Mouse (Mus musculus) inflammation-experienced regulatory T-cells, adult 6 months (primary cell): Measurements from ENCODE around the gene Dlgap4. TPM values are rescaled to one million over a fixed set of nuclear protein-coding genes. Genes with fewer than 3 reads are reported as not detected.

Experiments used
- ATAC-seq: one replicate; pipeline ENCODE4 v1.8.0; 2017
- polyA plus RNA-seq, 3 experiments: library from polyadenylated mRNA; unstranded; fragments of 100-300 nt; shearing (Covaris generic); gene quantifications; one replicate each; pipeline ENCODE4 v1.2.1; 2017

Gene Dlgap4
- polyA plus RNA-seq, 3 experiments from 2014 or later: 58.0 to 75.9 (median 74.7) TPM

- ATAC-seq: no peak
Observed at GRCm38 (mm10) chr2:156620874-156621273, 7.4 kb downstream of the Dlgap4 start.

GRCm38 (mm10) chr2:156621449-156621848, 7.9 kb downstream of the Dlgap4 start:
- no peak for ATAC-seq

DNA sequence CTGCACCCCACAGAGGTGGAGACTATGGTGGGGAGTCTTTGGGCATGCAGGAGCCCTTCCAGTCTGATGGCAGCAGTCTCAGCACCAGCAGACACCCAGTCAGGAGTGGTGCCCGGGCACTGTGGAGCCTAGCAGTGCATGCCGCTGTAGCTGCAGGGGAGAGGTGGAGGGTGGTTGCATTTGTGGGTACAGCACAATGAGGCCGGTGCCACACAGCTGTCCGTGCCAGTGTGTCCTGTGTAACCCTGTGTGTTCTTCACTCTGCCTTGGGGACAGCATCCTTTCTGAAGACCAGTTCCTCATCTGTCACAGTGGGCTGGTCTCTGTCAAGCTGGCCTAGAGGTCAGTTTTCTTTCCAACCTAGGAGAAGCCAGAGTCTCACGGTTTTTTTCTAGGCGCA, 8.7 kb downstream of the Dlgap4 start:
- no peak for ATAC-seq

GRCm38 (mm10) chr2:156623246-156623645, 9.7 kb downstream of the Dlgap4 start:
- ATAC-seq: no peak

DNA sequence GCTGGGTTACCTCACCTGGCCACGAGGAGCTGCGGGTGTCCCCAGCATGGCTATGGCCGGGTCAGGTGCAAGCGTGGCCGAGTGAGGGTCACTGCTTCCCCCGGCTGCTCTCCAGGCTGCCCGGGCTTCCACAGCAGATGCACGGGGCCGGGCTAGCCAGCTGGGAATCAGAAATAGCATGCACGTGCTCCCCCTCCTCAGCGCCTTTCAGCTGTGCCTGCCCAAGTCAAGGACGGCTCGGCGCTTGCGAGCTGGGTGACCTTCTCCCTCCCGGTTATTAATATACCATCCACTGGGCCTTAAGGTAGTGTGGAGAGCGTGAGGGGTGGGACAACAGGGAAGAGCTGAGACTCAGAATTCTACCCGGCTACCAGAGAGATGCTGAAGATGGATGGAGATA, 11.8 kb downstream of the Dlgap4 start:
- no peak for ATAC-seq

DNA sequence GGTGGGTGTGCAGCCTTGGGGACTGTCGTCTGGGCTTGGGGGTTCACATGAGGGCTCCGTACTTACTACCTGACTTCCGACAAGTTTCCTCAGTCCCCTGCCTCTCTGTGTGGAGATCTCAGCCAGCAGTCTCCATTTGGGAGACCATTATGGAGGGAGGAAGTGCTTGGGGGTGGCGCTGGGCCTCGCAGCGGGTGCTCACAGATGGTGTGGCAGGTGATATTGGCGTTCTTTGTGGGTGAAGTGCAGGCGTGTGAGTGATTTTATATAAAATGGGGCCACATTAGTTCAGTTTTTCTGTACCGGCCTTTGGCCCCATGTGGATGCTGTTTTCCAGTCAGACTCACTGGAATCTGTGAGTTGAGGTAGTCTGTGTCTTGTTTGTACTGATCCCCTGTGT, 12.6 kb downstream of the Dlgap4 start:
- no peak for ATAC-seq

GRCm38 (mm10) chr2:156626544-156626943, 13.0 kb downstream of the Dlgap4 start:
- ATAC-seq: no peak

- ATAC-seq: no peak
Observed at GRCm38 (mm10) chr2:156627917-156628316, 14.4 kb downstream of the Dlgap4 start.

- ATAC-seq: no peak
Observed at GRCm38 (mm10) chr2:156630288-156630687, 16.8 kb downstream of the Dlgap4 start.

GRCm38 (mm10) chr2:156632721-156633120, 19.2 kb downstream of the Dlgap4 start:
- ATAC-seq: no peak

DNA sequence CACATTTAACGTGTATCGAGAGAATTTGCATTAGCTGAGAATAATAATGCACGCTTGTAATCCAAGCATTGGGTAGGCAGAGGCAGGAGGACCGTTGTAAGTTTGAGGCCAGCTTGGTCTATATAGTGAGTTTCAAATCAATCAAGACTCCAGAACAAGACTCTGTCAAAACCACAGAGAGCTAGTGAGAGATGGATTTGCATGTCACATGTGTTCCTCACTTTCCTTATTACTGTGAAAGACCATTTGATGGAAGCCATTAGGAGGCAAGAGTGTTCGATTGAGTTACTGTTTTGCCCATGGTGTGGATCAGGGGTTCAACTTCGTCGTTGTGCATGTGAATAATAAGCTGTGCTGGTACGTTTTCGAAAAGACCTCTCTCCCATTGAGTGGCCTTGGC, 21.6 kb downstream of the Dlgap4 start:
- ATAC-seq: no peak

DNA sequence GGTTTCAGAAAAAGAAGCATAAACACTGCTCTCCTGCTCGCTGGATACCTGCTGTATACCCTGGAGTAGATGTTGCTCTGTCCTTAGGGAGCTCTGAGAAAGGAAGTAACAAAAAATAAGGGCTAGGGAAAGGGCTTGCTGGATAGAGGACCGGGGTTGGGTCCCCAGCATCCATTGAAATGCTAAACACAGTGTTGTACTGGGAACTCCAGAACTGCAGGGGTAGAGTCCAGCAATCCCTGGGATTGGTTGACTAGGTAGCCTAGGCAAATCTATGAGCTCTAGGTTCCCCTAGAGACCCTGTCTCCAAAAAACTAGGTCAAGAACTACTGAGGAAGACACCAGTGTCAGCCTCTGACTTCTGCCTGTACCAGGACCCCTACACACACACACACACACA, 27.6 kb downstream of the Dlgap4 start:
- ATAC-seq: no peak

GRCm38 (mm10) chr2:156642931-156643330, 29.4 kb downstream of the Dlgap4 start:
- ATAC-seq: no peak

DNA sequence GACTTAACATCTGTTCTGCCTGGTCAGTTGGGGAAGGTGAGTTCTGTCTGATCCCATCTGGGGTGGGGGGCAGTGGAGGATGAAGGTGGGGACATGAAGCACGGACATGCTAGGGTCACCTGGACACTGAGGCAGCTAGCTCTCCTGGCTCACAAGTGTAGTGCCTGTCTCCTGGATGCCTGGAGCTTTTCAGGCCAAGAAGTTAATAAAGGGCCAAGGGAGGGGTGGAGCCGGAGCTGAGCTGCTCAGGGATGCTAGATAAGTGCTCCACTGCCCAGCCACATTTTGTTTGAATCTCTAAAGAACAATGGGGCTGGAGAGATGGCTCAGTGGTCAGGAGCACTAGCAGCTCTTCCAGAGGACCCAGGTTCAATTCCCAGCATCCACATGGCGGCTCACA, 29.9 kb downstream of the Dlgap4 start:
- no peak for ATAC-seq

DNA sequence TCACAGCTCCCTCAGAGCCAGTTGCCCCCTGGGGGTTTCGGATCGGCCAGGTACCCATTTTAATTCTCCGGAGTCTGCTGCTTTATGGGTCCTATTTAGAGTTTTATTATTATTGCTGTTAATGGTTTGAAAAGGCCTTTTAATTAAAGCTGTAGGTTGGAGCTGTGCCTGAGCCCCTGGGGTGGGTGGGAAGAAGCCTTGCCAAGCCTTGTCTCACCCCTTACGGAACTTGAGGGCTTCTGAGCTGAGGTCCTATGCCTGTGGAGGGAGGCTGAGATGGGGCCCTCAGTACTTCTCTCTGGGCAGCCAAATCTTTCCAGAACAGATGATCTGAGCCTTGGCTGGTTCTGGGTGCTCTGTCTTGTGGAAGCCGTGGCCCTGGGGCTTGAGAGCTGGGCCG, 31.6 kb downstream of the Dlgap4 start:
- ATAC-seq: no peak

GRCm38 (mm10) chr2:156646877-156647276, 33.4 kb downstream of the Dlgap4 start:
- ATAC-seq: no peak

DNA sequence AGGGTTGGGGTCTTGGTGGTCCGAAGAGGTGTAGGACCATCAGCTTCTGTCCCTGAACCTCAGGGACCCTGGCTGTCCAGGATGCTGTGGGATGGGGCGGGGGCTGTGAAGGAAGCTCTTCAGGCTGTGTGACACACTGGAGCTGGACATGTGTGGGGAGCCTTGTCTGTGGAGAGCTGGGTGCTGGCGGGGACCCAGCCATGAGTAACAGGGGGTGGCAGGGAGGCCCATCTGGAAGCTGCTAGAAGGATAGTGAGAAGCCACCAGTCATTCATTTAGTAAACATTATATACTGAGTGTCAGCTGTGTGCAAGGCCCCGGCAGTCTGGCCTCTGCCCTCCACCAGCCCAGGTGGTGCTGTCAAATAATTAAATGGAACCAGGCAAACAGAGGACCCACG, 34.5 kb downstream of the Dlgap4 start:
- ATAC-seq: no peak

- ATAC-seq: no peak
Observed at GRCm38 (mm10) chr2:156649450-156649849, 35.9 kb downstream of the Dlgap4 start.

- no peak for ATAC-seq
Observed at GRCm38 (mm10) chr2:156651019-156651418, 37.5 kb downstream of the Dlgap4 start.

- ATAC-seq: no peak
Observed at GRCm38 (mm10) chr2:156652841-156653240, 39.3 kb downstream of the Dlgap4 start.

- no peak for ATAC-seq
Observed at GRCm38 (mm10) chr2:156654148-156654547, 40.6 kb downstream of the Dlgap4 start.

- ATAC-seq: no peak
Observed at GRCm38 (mm10) chr2:156655626-156656025, 42.1 kb downstream of the Dlgap4 start.

GRCm38 (mm10) chr2:156657522-156657921, 44.0 kb downstream of the Dlgap4 start:
- ATAC-seq: no peak

GRCm38 (mm10) chr2:156658221-156658620, 44.7 kb downstream of the Dlgap4 start:
- ATAC-seq: no peak

- no peak for ATAC-seq
Observed at GRCm38 (mm10) chr2:156658751-156659150, 45.2 kb downstream of the Dlgap4 start.

- ATAC-seq: no peak
Observed at GRCm38 (mm10) chr2:156659981-156660380, 46.5 kb downstream of the Dlgap4 start.
